Mouse (Mus musculus): Measurements from ENCODE around the gene Zscan12. TPM values are rescaled to one million over a fixed set of nuclear protein-coding genes. Genes with fewer than 3 reads are reported as not detected.

Zscan12 gene
- polyA plus RNA-seq, 1 experiment from 2014 or later, result 10.1 TPM

GRCm38 (mm10) chr13:21407969-21408804 lies 45.6 kb downstream of the Zscan12 start:
- peak overlapping the region; percentile 77 for H3K4me2 ChIP-seq (ENCODE audit: low read length)
- WGBS, result 4% methylated on average over 27 of the region's 27 CpGs
- H3K4me1 ChIP-seq (replicated peaks; ENCODE audit: control insufficient read depth, insufficient read depth, low read length), result peaks cover 7% of the 10 kb centered on the region; the same call in 1 of the 2 replicates
- H3K4me3 ChIP-seq (ENCODE audit: low read depth, low read length), result peak overlapping the region; percentile 53
- DNase-seq (ENCODE audit: low spot score) (peak; percentile 83), ATAC-seq (replicated peaks; ENCODE audit: low FRiP score, low TSS enrichment, low read depth) (peak; percentile 94)
- no peaks in the 10 kb centered on the region for H3K9me3 ChIP-seq (ENCODE audit: control insufficient read depth, low read length)
- peak overlapping the region; percentile 65 for H3K9ac ChIP-seq (ENCODE audit: low read length)
- H3K27me3 ChIP-seq (replicated peaks; ENCODE audit: control insufficient read depth, insufficient read depth, low read length), result no peaks in the 10 kb centered on the region
- peak overlapping the region; percentile 87 for H3K27ac ChIP-seq (ENCODE audit: low read depth)
- no peaks in the 10 kb centered on the region for H3K36me3 ChIP-seq (ENCODE audit: control insufficient read depth, insufficient read depth, low read length)

- Histone ChIP-seq H3K27me3 (replicated peaks; ENCODE audit: control insufficient read depth, insufficient read depth, low read length) (no peaks in the 10 kb centered on the region), H3K9ac (ENCODE audit: low read length) (peak overlapping the region; percentile 65; the same call in 1 of the 2 replicates), H3K27ac (ENCODE audit: low read depth) (peak overlapping the region; percentile 87; the same call in 1 of the 2 replicates), H3K9me3 (ENCODE audit: control insufficient read depth, low read length) (no peaks in the 10 kb centered on the region), H3K4me2 (ENCODE audit: low read length) (peak overlapping the region; percentile 77), H3K4me3 (ENCODE audit: low read depth, low read length) (peak overlapping the region; percentile 53), H3K4me1 (replicated peaks; ENCODE audit: control insufficient read depth, insufficient read depth, low read length) (peaks cover 7% of the 10 kb centered on the region; the same call in 1 of the 2 replicates), H3K36me3 (ENCODE audit: control insufficient read depth, insufficient read depth, low read length) (no peaks in the 10 kb centered on the region)
- DNase-seq (ENCODE audit: low spot score) (no peak), ATAC-seq (replicated peaks; ENCODE audit: low FRiP score, low TSS enrichment, low read depth) (no peak; the same call in 1 of the 2 replicates)
- WGBS, result 54% methylated on average over 11 of the region's 11 CpGs
Observed at GRCm38 (mm10) chr13:21408805-21409459, 46.3 kb downstream of the Zscan12 start.

GRCm38 (mm10) chr13:21414231-21415212 lies 51.9 kb downstream of the Zscan12 start:
- no peak overlapping the region for H3K4me3 ChIP-seq (ENCODE audit: low read depth, low read length)
- no peak overlapping the region; the same call in 1 of the 2 replicates for H3K4me2 ChIP-seq (ENCODE audit: low read length)
- DNase-seq (ENCODE audit: low spot score), result no peak
- H3K4me1 ChIP-seq (replicated peaks; ENCODE audit: control insufficient read depth, insufficient read depth, low read length), result no peaks in the 10 kb centered on the region
- WGBS, result 51% methylated on average over 15 of the region's 15 CpGs
- no peaks in the 10 kb centered on the region for H3K9me3 ChIP-seq (ENCODE audit: control insufficient read depth, low read length)
- H3K36me3 ChIP-seq (ENCODE audit: control insufficient read depth, insufficient read depth, low read length), result no peaks in the 10 kb centered on the region
- no peaks in the 10 kb centered on the region for H3K27me3 ChIP-seq (replicated peaks; ENCODE audit: control insufficient read depth, insufficient read depth, low read length)
- no peak overlapping the region for H3K9ac ChIP-seq (ENCODE audit: low read length)
- H3K27ac ChIP-seq (ENCODE audit: low read depth), result no peak overlapping the region; the same call in 1 of the 2 replicates
- ATAC-seq (replicated peaks; ENCODE audit: low FRiP score, low TSS enrichment, low read depth), result peak; percentile 60

GRCm38 (mm10) chr13:21415266-21415665 lies 52.6 kb downstream of the Zscan12 start:
- Histone ChIP-seq H3K36me3 (ENCODE audit: control insufficient read depth, insufficient read depth, low read length) (no peaks in the 10 kb centered on the region), H3K9me3 (ENCODE audit: control insufficient read depth, low read length) (no peaks in the 10 kb centered on the region), H3K4me2 (ENCODE audit: low read length) (no peak overlapping the region; the same call in 1 of the 2 replicates), H3K27me3 (replicated peaks; ENCODE audit: control insufficient read depth, insufficient read depth, low read length) (no peaks in the 10 kb centered on the region), H3K9ac (ENCODE audit: low read length) (no peak overlapping the region), H3K4me3 (ENCODE audit: low read depth, low read length) (no peak overlapping the region), H3K27ac (ENCODE audit: low read depth) (no peak overlapping the region; the same call in 1 of the 2 replicates), H3K4me1 (replicated peaks; ENCODE audit: control insufficient read depth, insufficient read depth, low read length) (no peaks in the 10 kb centered on the region)
- ATAC-seq (replicated peaks; ENCODE audit: low FRiP score, low TSS enrichment, low read depth), result no peak
- no peak for DNase-seq (ENCODE audit: low spot score)
- 76% methylated on average over 4 of the region's 4 CpGs for WGBS

GRCm38 (mm10) chr13:21415750-21416149 lies 53.1 kb downstream of the Zscan12 start:
- H3K27ac ChIP-seq (ENCODE audit: low read depth), result 0 out of 2 replicates have a peak overlapping the region, but pooled peaks have one; percentile 4
- no peak overlapping the region for H3K4me3 ChIP-seq (ENCODE audit: low read depth, low read length)
- H3K36me3 ChIP-seq (ENCODE audit: control insufficient read depth, insufficient read depth, low read length), result no peaks in the 10 kb centered on the region
- no peaks in the 10 kb centered on the region for H3K27me3 ChIP-seq (replicated peaks; ENCODE audit: control insufficient read depth, insufficient read depth, low read length)
- H3K4me1 ChIP-seq (replicated peaks; ENCODE audit: control insufficient read depth, insufficient read depth, low read length), result no peaks in the 10 kb centered on the region
- no peak overlapping the region for H3K4me2 ChIP-seq (ENCODE audit: low read length)
- no peak overlapping the region for H3K9ac ChIP-seq (ENCODE audit: low read length)
- H3K9me3 ChIP-seq (ENCODE audit: control insufficient read depth, low read length), result no peaks in the 10 kb centered on the region
- ATAC-seq (replicated peaks; ENCODE audit: low FRiP score, low TSS enrichment, low read depth), result no peak
- DNase-seq (ENCODE audit: low spot score), result no peak
- WGBS, result 95% methylated on average over 2 of the region's 2 CpGs

- DNase-seq (ENCODE audit: low spot score) (no peak), ATAC-seq (replicated peaks; ENCODE audit: low FRiP score, low TSS enrichment, low read depth) (no peak)
- Histone ChIP-seq H3K36me3 (ENCODE audit: control insufficient read depth, insufficient read depth, low read length) (no peaks in the 10 kb centered on the region), H3K4me3 (ENCODE audit: low read depth, low read length) (no peak overlapping the region), H3K9ac (ENCODE audit: low read length) (no peak overlapping the region), H3K4me1 (replicated peaks; ENCODE audit: control insufficient read depth, insufficient read depth, low read length) (no peaks in the 10 kb centered on the region), H3K27me3 (replicated peaks; ENCODE audit: control insufficient read depth, insufficient read depth, low read length) (no peaks in the 10 kb centered on the region), H3K4me2 (ENCODE audit: low read length) (no peak overlapping the region), H3K9me3 (ENCODE audit: control insufficient read depth, low read length) (no peaks in the 10 kb centered on the region), H3K27ac (ENCODE audit: low read depth) (no peak overlapping the region)
- 67% methylated on average over 6 of the region's 6 CpGs for WGBS
Observed at GRCm38 (mm10) chr13:21417298-21418010, 54.8 kb downstream of the Zscan12 start.

GRCm38 (mm10) chr13:21418865-21419264 lies 56.2 kb downstream of the Zscan12 start:
- DNase-seq (ENCODE audit: low spot score) (no peak), ATAC-seq (replicated peaks; ENCODE audit: low FRiP score, low TSS enrichment, low read depth) (no peak; the same call in 1 of the 2 replicates)
- WGBS, result 57% methylated on average over 6 of the region's 6 CpGs

More at GRCm38 (mm10) chr13:21418865-21419264, 56.2 kb downstream of the Zscan12 start:
- Histone ChIP-seq H3K27me3 (replicated peaks; ENCODE audit: control insufficient read depth, insufficient read depth, low read length) (no peaks in the 10 kb centered on the region), H3K4me3 (ENCODE audit: low read depth, low read length) (no peak overlapping the region), H3K9me3 (ENCODE audit: control insufficient read depth, low read length) (no peaks in the 10 kb centered on the region), H3K27ac (ENCODE audit: low read depth) (no peak overlapping the region), H3K4me1 (replicated peaks; ENCODE audit: control insufficient read depth, insufficient read depth, low read length) (no peaks in the 10 kb centered on the region), H3K4me2 (ENCODE audit: low read length) (no peak overlapping the region), H3K9ac (ENCODE audit: low read length) (no peak overlapping the region), H3K36me3 (ENCODE audit: control insufficient read depth, insufficient read depth, low read length) (no peaks in the 10 kb centered on the region)
